Mouse (Mus musculus) midbrain, embryonic 12.5 days (tissue): ENCODE data around the gene 3110082I17Rik. TPM values are rescaled to one million over a fixed set of nuclear protein-coding genes. Genes with fewer than 3 reads are reported as not detected.

ENCODE experiments used
- ATAC-seq: fragments of 200-750 bp; cut with Nextera tagmentation; 2 replicates; pipeline ENCODE4 v1.8.0; 2017; ENCODE audit warnings: low read depth, moderate TSS enrichment, moderate library complexity; ENCODE audit not compliant: low FRiP score
- H3K27ac ChIP-seq: fragments of 300-500 bp; sonication (generic); replicated peaks from 2 replicates; pipeline ENCODE4 v1.5.1; 2016; ENCODE audit warnings: mild to moderate bottlenecking
- H3K27me3 ChIP-seq: fragments of 300-500 bp; sonication (generic); 2 replicates; pipeline ENCODE4 v1.6.1; 2016; ENCODE audit warnings: mild to moderate bottlenecking
- H3K36me3 ChIP-seq: fragments of 300-500 bp; sonication (generic); 2 replicates; pipeline ENCODE4 v1.6.1; 2016
- H3K4me1 ChIP-seq: fragments of 300-500 bp; sonication (generic); 2 replicates; pipeline ENCODE4 v1.6.1; 2016
- H3K4me2 ChIP-seq: fragments of 300-500 bp; sonication (generic); replicated peaks from 2 replicates; pipeline ENCODE4 v1.6.1; 2016; ENCODE audit warnings: mild to moderate bottlenecking, moderate library complexity
- H3K4me3 ChIP-seq: fragments of 300-500 bp; sonication (generic); 2 replicates; pipeline ENCODE4 v1.5.1; 2016; ENCODE audit warnings: mild to moderate bottlenecking
- H3K9ac ChIP-seq: fragments of 300-500 bp; sonication (generic); replicated peaks from 2 replicates; pipeline ENCODE4 v1.6.1; 2016; ENCODE audit warnings: mild to moderate bottlenecking, moderate library complexity
- H3K9me3 ChIP-seq: fragments of 300-500 bp; sonication (generic); 2 replicates; pipeline ENCODE4 v1.6.1; 2016; ENCODE audit warnings: mild to moderate bottlenecking
- WGBS: fragments of 180-500 bp; shearing (Covaris S2); methylation state at CpG from one replicate; pipeline ENCODE4 v1.1.7; 2016; 5-methylcytosine and 5-hydroxymethylcytosine counted together
- polyA plus RNA-seq: library from polyadenylated mRNA; unstranded; fragments of >200 nt; fragmentation: Nextera tagmentation; extraction: Ambion mirVana; gene quantifications from 2 replicates; pipeline ENCODE4 v1.2.1, GENCODE M21; 2016

The 3110082I17Rik gene
- polyA plus RNA-seq, 1 experiment from 2014 or later, result 29.3 TPM

GRCm38 (mm10) chr5:139483171-139483848, 23.0 kb upstream of the 3110082I17Rik start:
- peak overlapping the region; percentile 91 for H3K4me3 ChIP-seq
- H3K9ac ChIP-seq, result peak overlapping the region; percentile 71
- H3K4me1 ChIP-seq, result peaks cover 10% of the 10 kb centered on the region
- peak overlapping the region; percentile 85 for H3K4me2 ChIP-seq
- peaks cover 39% of the 10 kb centered on the region for H3K36me3 ChIP-seq
- ATAC-seq, result no peak
- no peak overlapping the region for H3K27ac ChIP-seq
- 66% methylated on average over 14 of the region's 14 CpGs for WGBS
- H3K27me3 ChIP-seq, result no peaks in the 10 kb centered on the region
- peaks cover 8% of the 10 kb centered on the region for H3K9me3 ChIP-seq

- Histone ChIP-seq H3K9me3 (no peaks in the 10 kb centered on the region), H3K9ac (no peak overlapping the region), H3K4me1 (peaks cover 10% of the 10 kb centered on the region), H3K4me2 (no peak overlapping the region), H3K36me3 (peaks cover 65% of the 10 kb centered on the region), H3K27ac (no peak overlapping the region), H3K4me3 (no peak overlapping the region), H3K27me3 (no peaks in the 10 kb centered on the region)
- WGBS, result 91% methylated on average over 10 of the region's 10 CpGs
- no peak for ATAC-seq
Measured at GRCm38 (mm10) chr5:139480406-139480805, 20.1 kb upstream of the 3110082I17Rik start.

- WGBS, result 91% methylated on average over 8 of the region's 8 CpGs
- H3K4me2 ChIP-seq, result no peak overlapping the region
- H3K27ac ChIP-seq, result no peak overlapping the region
- H3K36me3 ChIP-seq, result peaks cover 78% of the 10 kb centered on the region
- H3K4me1 ChIP-seq, result peaks cover 10% of the 10 kb centered on the region
- H3K4me3 ChIP-seq, result no peak overlapping the region
- no peaks in the 10 kb centered on the region for H3K27me3 ChIP-seq
- H3K9ac ChIP-seq, result no peak overlapping the region
- H3K9me3 ChIP-seq, result no peaks in the 10 kb centered on the region
- ATAC-seq, result no peak
Measured at GRCm38 (mm10) chr5:139479088-139479487, 18.8 kb upstream of the 3110082I17Rik start.

GRCm38 (mm10) chr5:139474741-139475140, 14.4 kb upstream of the 3110082I17Rik start:
- ATAC-seq, result no peak
- Histone ChIP-seq H3K27ac (no peak overlapping the region), H3K4me3 (no peak overlapping the region), H3K36me3 (peaks cover 84% of the 10 kb centered on the region), H3K27me3 (no peaks in the 10 kb centered on the region), H3K9ac (no peak overlapping the region), H3K4me2 (no peak overlapping the region), H3K4me1 (no peaks in the 10 kb centered on the region; the same call in 1 of the 2 replicates), H3K9me3 (no peaks in the 10 kb centered on the region)
- 62% methylated on average over 9 of the region's 9 CpGs for WGBS

GRCm38 (mm10) chr5:139467998-139468397, 7.7 kb upstream of the 3110082I17Rik start:
- Histone ChIP-seq H3K9ac (no peak overlapping the region), H3K4me2 (no peak overlapping the region), H3K4me3 (no peak overlapping the region), H3K4me1 (no peaks in the 10 kb centered on the region), H3K36me3 (peaks cover 19% of the 10 kb centered on the region), H3K27ac (no peak overlapping the region), H3K9me3 (no peaks in the 10 kb centered on the region), H3K27me3 (no peaks in the 10 kb centered on the region; the same call in 1 of the 2 replicates)
- 45% methylated on average over 5 of the region's 5 CpGs for WGBS
- no peak for ATAC-seq

- no peak overlapping the region for H3K4me2 ChIP-seq
- 77% methylated on average over 4 of the region's 4 CpGs for WGBS
- H3K27ac ChIP-seq, result no peak overlapping the region
- H3K4me1 ChIP-seq, result no peaks in the 10 kb centered on the region
- H3K9me3 ChIP-seq, result no peaks in the 10 kb centered on the region
- no peak for ATAC-seq
- H3K9ac ChIP-seq, result no peak overlapping the region
- H3K4me3 ChIP-seq, result no peak overlapping the region
- peaks cover 4% of the 10 kb centered on the region; the same call in 1 of the 2 replicates for H3K27me3 ChIP-seq
- peaks cover 7% of the 10 kb centered on the region for H3K36me3 ChIP-seq
Measured at GRCm38 (mm10) chr5:139466801-139467200, 6.5 kb upstream of the 3110082I17Rik start.

- no peak overlapping the region for H3K27ac ChIP-seq
- H3K27me3 ChIP-seq, result peaks cover 4% of the 10 kb centered on the region; the same call in 1 of the 2 replicates
- H3K9ac ChIP-seq, result no peak overlapping the region
- H3K4me2 ChIP-seq, result no peak overlapping the region
- H3K36me3 ChIP-seq, result peaks cover 2% of the 10 kb centered on the region
- no peak for ATAC-seq
- H3K9me3 ChIP-seq, result no peaks in the 10 kb centered on the region
- H3K4me3 ChIP-seq, result no peak overlapping the region
- H3K4me1 ChIP-seq, result no peaks in the 10 kb centered on the region
- WGBS, result 67% methylated on average over 2 of the region's 2 CpGs
Measured at GRCm38 (mm10) chr5:139466373-139466772, 6.0 kb upstream of the 3110082I17Rik start.

GRCm38 (mm10) chr5:139464874-139465273, 4.5 kb upstream of the 3110082I17Rik start:
- Histone ChIP-seq H3K27me3 (peaks cover 4% of the 10 kb centered on the region; the same call in 1 of the 2 replicates), H3K9ac (no peak overlapping the region), H3K4me3 (no peak overlapping the region), H3K36me3 (no peaks in the 10 kb centered on the region), H3K4me2 (no peak overlapping the region), H3K27ac (no peak overlapping the region), H3K4me1 (peaks cover 6% of the 10 kb centered on the region), H3K9me3 (no peaks in the 10 kb centered on the region)
- no peak for ATAC-seq
- WGBS, result 76% methylated on average over 4 of the region's 4 CpGs

- no peaks in the 10 kb centered on the region for H3K9me3 ChIP-seq
- 0 out of 2 replicates have a peak, but pooled peaks have one; percentile 47 for ATAC-seq
- peak overlapping the region; percentile 74 for H3K4me3 ChIP-seq
- peak overlapping the region; percentile 84 for H3K4me2 ChIP-seq
- H3K4me1 ChIP-seq, result peaks cover 17% of the 10 kb centered on the region
- WGBS, result 12% methylated on average over 10 of the region's 10 CpGs
- peak overlapping the region; percentile 65 for H3K9ac ChIP-seq
- 0 out of 2 replicates have a peak, but pooled peaks cover 4% of the 10 kb centered on the region for H3K27me3 ChIP-seq
- H3K36me3 ChIP-seq, result no peaks in the 10 kb centered on the region; the same call in 1 of the 2 replicates
- H3K27ac ChIP-seq, result no peak overlapping the region
Measured at GRCm38 (mm10) chr5:139459938-139460337, 389 bp downstream of the 3110082I17Rik start.

GRCm38 (mm10) chr5:139457241-139457640, 3.1 kb downstream of the 3110082I17Rik start:
- Histone ChIP-seq H3K36me3 (peaks cover 7% of the 10 kb centered on the region; the same call in 1 of the 2 replicates), H3K27ac (no peak overlapping the region), H3K9ac (no peak overlapping the region), H3K9me3 (no peaks in the 10 kb centered on the region), H3K27me3 (0 out of 2 replicates have a peak, but pooled peaks cover 2% of the 10 kb centered on the region), H3K4me3 (no peak overlapping the region), H3K4me1 (peaks cover 17% of the 10 kb centered on the region), H3K4me2 (no peak overlapping the region)
- WGBS, result 84% methylated on average over 8 of the region's 8 CpGs
- ATAC-seq, result no peak

- H3K4me2 ChIP-seq, result no peak overlapping the region
- H3K4me3 ChIP-seq, result no peak overlapping the region
- H3K36me3 ChIP-seq, result peaks cover 7% of the 10 kb centered on the region; the same call in 1 of the 2 replicates
- no peak overlapping the region for H3K27ac ChIP-seq
- no peak overlapping the region for H3K9ac ChIP-seq
- ATAC-seq, result no peak
- WGBS, result 95% methylated on average over 12 of the region's 12 CpGs
- H3K9me3 ChIP-seq, result no peaks in the 10 kb centered on the region
- H3K27me3 ChIP-seq, result no peaks in the 10 kb centered on the region
- H3K4me1 ChIP-seq, result peaks cover 14% of the 10 kb centered on the region
Measured at GRCm38 (mm10) chr5:139455166-139455565, 5.2 kb downstream of the 3110082I17Rik start.

- no peak for ATAC-seq
- WGBS, result 91% methylated on average over 10 of the region's 10 CpGs
- H3K36me3 ChIP-seq, result peaks cover 7% of the 10 kb centered on the region; the same call in 1 of the 2 replicates
Measured at GRCm38 (mm10) chr5:139453031-139453430, 7.3 kb downstream of the 3110082I17Rik start.

More at GRCm38 (mm10) chr5:139453031-139453430, 7.3 kb downstream of the 3110082I17Rik start:
- no peak overlapping the region for H3K9ac ChIP-seq
- H3K4me2 ChIP-seq, result no peak overlapping the region
- no peaks in the 10 kb centered on the region for H3K9me3 ChIP-seq
- H3K27ac ChIP-seq, result no peak overlapping the region
- no peaks in the 10 kb centered on the region for H3K27me3 ChIP-seq
- H3K4me3 ChIP-seq, result no peak overlapping the region
- H3K4me1 ChIP-seq, result peaks cover 9% of the 10 kb centered on the region
